Mouse (Mus musculus): Measurements from ENCODE around the gene Pcf11. TPM values are rescaled to one million over a fixed set of nuclear protein-coding genes. Genes with fewer than 3 reads are reported as not detected.

The Pcf11 gene
- polyA plus RNA-seq, 1 experiment from 2014 or later: 20.8 TPM

- H3K4me2 ChIP-seq (replicated peaks; ENCODE audit: low read depth, low read length): no peak overlapping the region
- H3K27ac ChIP-seq (ENCODE audit: low read depth, low read length): no peak overlapping the region
- H3K36me3 ChIP-seq (ENCODE audit: control insufficient read depth, insufficient read depth, low read length): no peaks in the 10 kb centered on the region
- no peak overlapping the region for H3K4me3 ChIP-seq (ENCODE audit: low read length)
- H3K9ac ChIP-seq (ENCODE audit: low read depth, low read length): no peak overlapping the region
- H3K9me3 ChIP-seq (ENCODE audit: control insufficient read depth, low read length): no peaks in the 10 kb centered on the region
- WGBS: 80% methylated on average over 2 of the region's 2 CpGs
- no peaks in the 10 kb centered on the region for H3K4me1 ChIP-seq (ENCODE audit: control insufficient read depth, insufficient read depth, low read length)
- no peak for ATAC-seq (ENCODE audit: low FRiP score, low TSS enrichment)
- no peaks in the 10 kb centered on the region for H3K27me3 ChIP-seq (ENCODE audit: control insufficient read depth, insufficient read depth, low read length)
Observed at GRCm38 (mm10) chr7:92689101-92689500, 19.4 kb upstream of the Pcf11 start.

- no peak overlapping the region for H3K4me2 ChIP-seq (replicated peaks; ENCODE audit: low read depth, low read length)
- no peak overlapping the region for H3K4me3 ChIP-seq (ENCODE audit: low read length)
- no peak for ATAC-seq (ENCODE audit: low FRiP score, low TSS enrichment)
- H3K4me1 ChIP-seq (ENCODE audit: control insufficient read depth, insufficient read depth, low read length): no peaks in the 10 kb centered on the region
- no peaks in the 10 kb centered on the region for H3K36me3 ChIP-seq (ENCODE audit: control insufficient read depth, insufficient read depth, low read length)
- H3K9me3 ChIP-seq (ENCODE audit: control insufficient read depth, low read length): no peaks in the 10 kb centered on the region
- no peak overlapping the region for H3K27ac ChIP-seq (ENCODE audit: low read depth, low read length)
- WGBS: 36% methylated on average over 2 of the region's 2 CpGs
- H3K27me3 ChIP-seq (ENCODE audit: control insufficient read depth, insufficient read depth, low read length): no peaks in the 10 kb centered on the region
- no peak overlapping the region for H3K9ac ChIP-seq (ENCODE audit: low read depth, low read length)
Observed at GRCm38 (mm10) chr7:92688299-92688669, 18.6 kb upstream of the Pcf11 start.

GRCm38 (mm10) chr7:92687556-92688298 is 18.0 kb upstream of the Pcf11 start:
- Histone ChIP-seq H3K27ac (ENCODE audit: low read depth, low read length) (no peak overlapping the region), H3K4me1 (ENCODE audit: control insufficient read depth, insufficient read depth, low read length) (no peaks in the 10 kb centered on the region), H3K36me3 (ENCODE audit: control insufficient read depth, insufficient read depth, low read length) (no peaks in the 10 kb centered on the region), H3K9ac (ENCODE audit: low read depth, low read length) (no peak overlapping the region), H3K4me2 (replicated peaks; ENCODE audit: low read depth, low read length) (no peak overlapping the region), H3K9me3 (ENCODE audit: control insufficient read depth, low read length) (no peaks in the 10 kb centered on the region), H3K27me3 (ENCODE audit: control insufficient read depth, insufficient read depth, low read length) (no peaks in the 10 kb centered on the region), H3K4me3 (ENCODE audit: low read length) (no peak overlapping the region)
- 58% methylated on average over 5 of the region's 5 CpGs for WGBS
- ATAC-seq (ENCODE audit: low FRiP score, low TSS enrichment): no peak

- no peak for ATAC-seq (ENCODE audit: low FRiP score, low TSS enrichment)
- no peak overlapping the region for H3K27ac ChIP-seq (ENCODE audit: low read depth, low read length)
- H3K4me2 ChIP-seq (replicated peaks; ENCODE audit: low read depth, low read length): no peak overlapping the region
- H3K4me1 ChIP-seq (ENCODE audit: control insufficient read depth, insufficient read depth, low read length): no peaks in the 10 kb centered on the region
- H3K36me3 ChIP-seq (ENCODE audit: control insufficient read depth, insufficient read depth, low read length): no peaks in the 10 kb centered on the region
- no peaks in the 10 kb centered on the region for H3K9me3 ChIP-seq (ENCODE audit: control insufficient read depth, low read length)
- no peaks in the 10 kb centered on the region for H3K27me3 ChIP-seq (ENCODE audit: control insufficient read depth, insufficient read depth, low read length)
- 62% methylated on average over 4 of the region's 4 CpGs for WGBS
- no peak overlapping the region for H3K9ac ChIP-seq (ENCODE audit: low read depth, low read length)
- no peak overlapping the region for H3K4me3 ChIP-seq (ENCODE audit: low read length)
Observed at GRCm38 (mm10) chr7:92677346-92677745, 7.6 kb upstream of the Pcf11 start.

GRCm38 (mm10) chr7:92675131-92675530 is 5.4 kb upstream of the Pcf11 start:
- H3K4me1 ChIP-seq (ENCODE audit: control insufficient read depth, insufficient read depth, low read length): no peaks in the 10 kb centered on the region
- no peak overlapping the region for H3K27ac ChIP-seq (ENCODE audit: low read depth, low read length)
- ATAC-seq (ENCODE audit: low FRiP score, low TSS enrichment): no peak
- no peak overlapping the region for H3K4me3 ChIP-seq (ENCODE audit: low read length)
- no peaks in the 10 kb centered on the region for H3K36me3 ChIP-seq (ENCODE audit: control insufficient read depth, insufficient read depth, low read length)
- H3K4me2 ChIP-seq (replicated peaks; ENCODE audit: low read depth, low read length): no peak overlapping the region
- H3K27me3 ChIP-seq (ENCODE audit: control insufficient read depth, insufficient read depth, low read length): no peaks in the 10 kb centered on the region
- no peaks in the 10 kb centered on the region for H3K9me3 ChIP-seq (ENCODE audit: control insufficient read depth, low read length)
- 92% methylated on average over 3 of the region's 3 CpGs for WGBS
- H3K9ac ChIP-seq (ENCODE audit: low read depth, low read length): no peak overlapping the region

- peak overlapping the region; percentile 97 for H3K9ac ChIP-seq (ENCODE audit: low read depth, low read length)
- under 1% methylated on average over 29 of the region's 29 CpGs for WGBS
- peaks cover 9% of the 10 kb centered on the region; the same call in 1 of the 2 replicates for H3K36me3 ChIP-seq (ENCODE audit: control insufficient read depth, insufficient read depth, low read length)
- H3K4me1 ChIP-seq (ENCODE audit: control insufficient read depth, insufficient read depth, low read length): peaks cover 6% of the 10 kb centered on the region; the same call in 1 of the 2 replicates
- H3K27me3 ChIP-seq (ENCODE audit: control insufficient read depth, insufficient read depth, low read length): no peaks in the 10 kb centered on the region
- peak overlapping the region; percentile 72 for H3K4me2 ChIP-seq (replicated peaks; ENCODE audit: low read depth, low read length)
- H3K27ac ChIP-seq (ENCODE audit: low read depth, low read length): peak overlapping the region; percentile 96
- peak overlapping the region; percentile 99 for H3K4me3 ChIP-seq (ENCODE audit: low read length)
- 0 out of 2 replicates have a peak, but pooled peaks have one; percentile 13 for ATAC-seq (ENCODE audit: low FRiP score, low TSS enrichment)
- no peaks in the 10 kb centered on the region for H3K9me3 ChIP-seq (ENCODE audit: control insufficient read depth, low read length)
Observed at GRCm38 (mm10) chr7:92668791-92669506, 785 bp downstream of the Pcf11 start.

GRCm38 (mm10) chr7:92666274-92666820 is 3.4 kb downstream of the Pcf11 start:
- no peak for ATAC-seq (ENCODE audit: low FRiP score, low TSS enrichment)
- Histone ChIP-seq H3K27ac (ENCODE audit: low read depth, low read length) (no peak overlapping the region), H3K27me3 (ENCODE audit: control insufficient read depth, insufficient read depth, low read length) (no peaks in the 10 kb centered on the region), H3K9ac (ENCODE audit: low read depth, low read length) (no peak overlapping the region), H3K36me3 (ENCODE audit: control insufficient read depth, insufficient read depth, low read length) (peaks cover 24% of the 10 kb centered on the region), H3K9me3 (ENCODE audit: control insufficient read depth, low read length) (no peaks in the 10 kb centered on the region), H3K4me1 (ENCODE audit: control insufficient read depth, insufficient read depth, low read length) (peaks cover 6% of the 10 kb centered on the region; the same call in 1 of the 2 replicates), H3K4me2 (replicated peaks; ENCODE audit: low read depth, low read length) (no peak overlapping the region; the same call in 1 of the 2 replicates), H3K4me3 (ENCODE audit: low read length) (no peak overlapping the region)
- 83% methylated on average over 7 of the region's 7 CpGs for WGBS

- H3K9me3 ChIP-seq (ENCODE audit: control insufficient read depth, low read length): peaks cover 2% of the 10 kb centered on the region; the same call in 1 of the 2 replicates
- WGBS: 92% methylated on average over 5 of the region's 5 CpGs
Observed at GRCm38 (mm10) chr7:92658050-92658449, 11.7 kb downstream of the Pcf11 start.

GRCm38 (mm10) chr7:92656386-92656785 is 13.3 kb downstream of the Pcf11 start:
- peaks cover 70% of the 10 kb centered on the region for H3K36me3 ChIP-seq (ENCODE audit: control insufficient read depth, insufficient read depth, low read length)
- WGBS: 90% methylated on average over 2 of the region's 2 CpGs

More at GRCm38 (mm10) chr7:92658050-92658449, 11.7 kb downstream of the Pcf11 start:
- no peaks in the 10 kb centered on the region for H3K27me3 ChIP-seq (ENCODE audit: control insufficient read depth, insufficient read depth, low read length)
- H3K27ac ChIP-seq (ENCODE audit: low read depth, low read length): no peak overlapping the region
- H3K4me1 ChIP-seq (ENCODE audit: control insufficient read depth, insufficient read depth, low read length): no peaks in the 10 kb centered on the region
- H3K9ac ChIP-seq (ENCODE audit: low read depth, low read length): no peak overlapping the region
- H3K4me3 ChIP-seq (ENCODE audit: low read length): no peak overlapping the region
- peaks cover 75% of the 10 kb centered on the region for H3K36me3 ChIP-seq (ENCODE audit: control insufficient read depth, insufficient read depth, low read length)
- ATAC-seq (ENCODE audit: low FRiP score, low TSS enrichment): 0 out of 2 replicates have a peak, but pooled peaks have one; percentile 28
- no peak overlapping the region for H3K4me2 ChIP-seq (replicated peaks; ENCODE audit: low read depth, low read length)

More at GRCm38 (mm10) chr7:92656386-92656785, 13.3 kb downstream of the Pcf11 start:
- no peaks in the 10 kb centered on the region for H3K4me1 ChIP-seq (ENCODE audit: control insufficient read depth, insufficient read depth, low read length)
- H3K27me3 ChIP-seq (ENCODE audit: control insufficient read depth, insufficient read depth, low read length): no peaks in the 10 kb centered on the region
- no peak overlapping the region for H3K4me3 ChIP-seq (ENCODE audit: low read length)
- no peak for ATAC-seq (ENCODE audit: low FRiP score, low TSS enrichment)
- H3K9me3 ChIP-seq (ENCODE audit: control insufficient read depth, low read length): peaks cover 2% of the 10 kb centered on the region; the same call in 1 of the 2 replicates
- H3K9ac ChIP-seq (ENCODE audit: low read depth, low read length): no peak overlapping the region
- no peak overlapping the region for H3K4me2 ChIP-seq (replicated peaks; ENCODE audit: low read depth, low read length)
- H3K27ac ChIP-seq (ENCODE audit: low read depth, low read length): no peak overlapping the region

Measured in kidney, embryonic 14.5 days (tissue).